Mouse (Mus musculus) intestine, postnatal 0 days (tissue): Measurements from ENCODE around the gene Serpine1. TPM values are rescaled to one million over a fixed set of nuclear protein-coding genes. Genes with fewer than 3 reads are reported as not detected.

Experiments
- ATAC-seq: fragments of 200-750 bp; cut with Nextera tagmentation; 2 replicates; pipeline ENCODE4 v1.8.0; 2017; ENCODE audit warnings: mild to moderate bottlenecking, moderate TSS enrichment, moderate library complexity
- H3K27ac ChIP-seq: fragments of 300-500 bp; sonication (generic); 2 replicates; pipeline ENCODE4 v1.5.1; 2014; ENCODE audit warnings: mild to moderate bottlenecking, low read depth, low read length, moderate library complexity
- H3K27me3 ChIP-seq: fragments of 300-500 bp; sonication (generic); replicated peaks from 2 replicates; pipeline ENCODE4 v1.6.1; 2014; ENCODE audit warnings: low read length, mixed read lengths; ENCODE audit not compliant: control insufficient read depth, insufficient read depth
- H3K36me3 ChIP-seq: fragments of 300-500 bp; sonication (generic); 2 replicates; pipeline ENCODE4 v1.6.1; 2014; ENCODE audit warnings: mild to moderate bottlenecking, moderate library complexity; ENCODE audit not compliant: control insufficient read depth, insufficient read depth
- H3K4me1 ChIP-seq: fragments of 300-500 bp; sonication (generic); replicated peaks from 2 replicates; pipeline ENCODE4 v1.6.1; 2014; ENCODE audit warnings: antibody characterized with exemption, low read length, mixed read lengths; ENCODE audit not compliant: control insufficient read depth, insufficient read depth
- H3K4me2 ChIP-seq: fragments of 300-500 bp; sonication (generic); replicated peaks from 2 replicates; pipeline ENCODE4 v1.6.1; 2014; ENCODE audit warnings: low read depth, mild to moderate bottlenecking, moderate library complexity
- H3K4me3 ChIP-seq: fragments of 300-500 bp; sonication (generic); 2 replicates; pipeline ENCODE4 v1.5.1; 2014; ENCODE audit warnings: low read depth, low read length
- H3K9ac ChIP-seq: fragments of 300-500 bp; sonication (generic); 2 replicates; pipeline ENCODE4 v1.6.1; 2014; ENCODE audit warnings: mild to moderate bottlenecking, low read depth, low read length
- H3K9me3 ChIP-seq: fragments of 300-500 bp; sonication (generic); 2 replicates; pipeline ENCODE4 v1.6.1; 2016; ENCODE audit warnings: mixed run types; ENCODE audit not compliant: control insufficient read depth
- CTCF ChIP-seq: sonication (generic); IDR thresholded peaks from 2 replicates; pipeline ENCODE4 v1.5.1; 2016; ENCODE audit warnings: low read depth, mild to moderate bottlenecking, control low read depth, antibody characterized with exemption, moderate library complexity
- WGBS: fragments of 180-500 bp; shearing (Covaris S2); extraction: QIAGEN DNeasy Blood & Tissue Kit; methylation state at CpG from one replicate; pipeline ENCODE4 v1.1.7; 2014; 5-methylcytosine and 5-hydroxymethylcytosine counted together
- polyA plus RNA-seq: library from polyadenylated mRNA; unstranded; fragments of >200 nt; fragmentation: Nextera tagmentation; extraction: Ambion mirVana; gene quantifications from 2 replicates; pipeline ENCODE4 v1.2.1, GENCODE M21; 2015

Gene Serpine1
- polyA plus RNA-seq, 1 experiment from 2014 or later: 0.20 TPM

DNA sequence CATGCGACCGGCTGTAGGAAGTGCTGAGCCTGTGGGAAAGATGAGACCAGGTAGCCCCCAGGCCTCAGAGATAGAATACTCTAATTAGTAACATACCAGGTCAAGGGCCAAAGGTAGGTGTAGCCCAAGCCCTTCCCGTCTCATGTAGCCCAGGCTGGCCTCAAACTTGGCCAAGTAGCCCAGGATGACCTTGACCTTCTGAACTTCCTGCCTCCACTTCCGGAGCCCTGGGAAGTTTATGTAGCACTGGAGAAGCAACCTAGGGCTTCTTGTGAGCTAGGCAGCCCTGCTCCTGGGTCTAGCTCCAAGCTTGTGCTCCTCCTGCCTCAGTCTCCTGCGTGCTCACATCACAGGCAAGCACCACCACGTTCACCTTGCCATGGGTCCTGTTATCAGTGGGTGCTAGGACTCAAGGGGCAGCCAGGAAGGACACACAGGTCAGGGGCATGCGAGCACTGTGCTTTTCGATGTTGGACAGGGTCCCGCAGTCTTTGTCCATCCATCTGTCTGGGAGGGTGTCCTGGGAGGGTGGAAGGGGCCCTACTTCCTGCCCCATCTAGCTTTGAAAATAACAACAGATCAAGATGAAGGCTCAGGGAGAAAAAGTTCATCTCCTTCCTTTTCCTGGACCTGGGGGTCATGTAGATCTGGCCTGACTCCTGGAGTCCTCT, 43.0 kb upstream of the Serpine1 start:
- WGBS: 66% methylated on average over 9 of the region's 9 CpGs
- Histone ChIP-seq H3K9me3 (no peaks in the 10 kb centered on the region), H3K27ac (no peak overlapping the region), H3K36me3 (peaks cover 37% of the 10 kb centered on the region), H3K27me3 (no peaks in the 10 kb centered on the region), H3K4me1 (peaks cover 4% of the 10 kb centered on the region), H3K4me2 (peak overlapping the region; percentile 80), H3K4me3 (peak overlapping the region; percentile 77), H3K9ac (peak overlapping the region; percentile 70)
- no peak for ATAC-seq
- TF ChIP-seq CTCF: no peak

GRCm38 (mm10) chr5:137111542-137112408, 39.7 kb upstream of the Serpine1 start:
- H3K9ac ChIP-seq: no peak overlapping the region
- H3K36me3 ChIP-seq: peaks cover 37% of the 10 kb centered on the region
- no peak for ATAC-seq
- peaks cover 4% of the 10 kb centered on the region for H3K4me1 ChIP-seq
- no peaks in the 10 kb centered on the region for H3K27me3 ChIP-seq
- WGBS: 94% methylated on average over 3 of the region's 5 CpGs
- TF ChIP-seq CTCF: no peak
- no peak overlapping the region for H3K27ac ChIP-seq
- no peaks in the 10 kb centered on the region for H3K9me3 ChIP-seq
- H3K4me2 ChIP-seq: no peak overlapping the region
- no peak overlapping the region for H3K4me3 ChIP-seq

GRCm38 (mm10) chr5:137110863-137111262, 38.8 kb upstream of the Serpine1 start:
- 91% methylated on average over 12 of the region's 12 CpGs for WGBS
- peaks cover 37% of the 10 kb centered on the region for H3K36me3 ChIP-seq
- H3K9ac ChIP-seq: no peak overlapping the region
- H3K9me3 ChIP-seq: no peaks in the 10 kb centered on the region
- no peak for TF ChIP-seq CTCF
- no peak overlapping the region for H3K4me2 ChIP-seq
- no peak overlapping the region for H3K4me3 ChIP-seq
- H3K27me3 ChIP-seq: no peaks in the 10 kb centered on the region
- peaks cover 4% of the 10 kb centered on the region for H3K4me1 ChIP-seq
- H3K27ac ChIP-seq: no peak overlapping the region
- no peak for ATAC-seq

DNA sequence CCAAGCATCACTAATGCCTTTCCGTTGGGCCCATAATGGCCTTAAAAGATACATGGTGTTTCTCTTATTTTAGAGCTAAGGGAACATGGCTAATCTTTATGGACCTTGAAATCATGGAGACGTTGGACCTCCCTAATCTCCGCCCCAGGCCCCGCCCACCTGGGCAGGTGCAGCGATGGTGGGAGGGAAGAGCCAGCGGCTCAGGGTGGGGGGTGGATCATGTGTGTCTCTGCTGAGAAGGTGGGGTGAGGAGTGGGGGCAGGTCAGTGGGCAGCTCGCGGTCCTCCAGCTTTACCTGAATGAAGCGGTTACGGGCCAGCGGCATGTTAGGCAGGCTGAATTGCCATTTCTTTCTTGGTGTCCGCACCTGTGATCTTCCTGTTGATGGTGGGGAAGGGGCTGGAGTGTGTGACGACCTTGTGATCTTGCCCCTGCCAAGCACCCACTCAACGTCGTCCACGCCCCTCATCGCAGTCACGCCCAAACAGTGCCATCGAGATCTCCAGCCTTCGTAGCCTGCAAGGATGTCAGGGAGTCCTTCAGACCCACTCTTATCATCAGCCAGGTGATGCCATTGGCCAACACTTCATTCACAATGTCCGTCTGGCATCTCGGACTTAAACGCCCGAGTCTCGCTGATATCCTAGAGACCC, 38.0 kb upstream of the Serpine1 start:
- Histone ChIP-seq H3K4me2 (peak overlapping the region; percentile 30; the same call in 1 of the 2 replicates), H3K9ac (no peak overlapping the region), H3K4me1 (peaks cover 3% of the 10 kb centered on the region), H3K27me3 (no peaks in the 10 kb centered on the region), H3K9me3 (no peaks in the 10 kb centered on the region), H3K4me3 (no peak overlapping the region), H3K27ac (no peak overlapping the region), H3K36me3 (peaks cover 37% of the 10 kb centered on the region)
- no peak for ATAC-seq
- WGBS: 60% methylated on average over 25 of the region's 25 CpGs
- no peak for TF ChIP-seq CTCF

DNA sequence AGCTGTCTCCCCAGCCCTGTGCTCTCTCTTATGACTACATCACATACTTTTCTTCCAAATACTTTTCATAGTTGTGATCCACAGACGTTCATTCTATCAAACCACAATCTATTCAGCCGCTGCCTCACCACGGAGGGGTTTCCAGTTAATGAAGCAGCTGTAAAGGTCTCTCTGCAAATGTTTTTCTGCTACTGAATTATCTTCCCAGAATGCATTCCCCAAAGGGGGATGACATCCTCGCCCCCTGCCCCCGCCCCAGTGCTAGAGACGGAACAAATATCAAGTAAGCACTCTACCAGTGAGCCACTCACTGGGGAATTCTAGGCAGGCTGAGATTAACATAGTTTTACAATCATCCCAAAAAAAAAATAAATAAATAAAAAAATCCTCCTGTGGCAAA, 36.0 kb upstream of the Serpine1 start:
- ATAC-seq: no peak
- WGBS: 65% methylated on average over 6 of the region's 6 CpGs

GRCm38 (mm10) chr5:137107670-137108069, 35.6 kb upstream of the Serpine1 start:
- Histone ChIP-seq H3K9me3 (no peaks in the 10 kb centered on the region), H3K36me3 (peaks cover 16% of the 10 kb centered on the region; the same call in 1 of the 2 replicates), H3K4me3 (no peak overlapping the region), H3K27ac (no peak overlapping the region), H3K9ac (no peak overlapping the region), H3K27me3 (no peaks in the 10 kb centered on the region), H3K4me2 (no peak overlapping the region), H3K4me1 (no peaks in the 10 kb centered on the region)
- WGBS: 74% methylated on average over 8 of the region's 8 CpGs
- no peak for TF ChIP-seq CTCF
- no peak for ATAC-seq

More for the DNA sequence above, 36.0 kb upstream of the Serpine1 start:
- Histone ChIP-seq H3K27me3 (no peaks in the 10 kb centered on the region), H3K4me2 (no peak overlapping the region), H3K36me3 (peaks cover 20% of the 10 kb centered on the region), H3K9ac (no peak overlapping the region), H3K27ac (no peak overlapping the region), H3K4me3 (no peak overlapping the region), H3K9me3 (no peaks in the 10 kb centered on the region), H3K4me1 (no peaks in the 10 kb centered on the region)
- no peak for TF ChIP-seq CTCF
